Mouse (Mus musculus): ENCODE measurements around the gene Gpr137. TPM values are rescaled to one million over a fixed set of nuclear protein-coding genes. Genes with fewer than 3 reads are reported as not detected.
A peak's percentile ranks its signal among the peaks of the same experiment; 100 is the strongest.

Gene Gpr137
- polyA plus RNA-seq, 1 experiment from 2014 or later = 29.7 TPM

- no peak for DNase-seq (ENCODE audit: low spot score)
- Histone ChIP-seq H3K4me1 (ENCODE audit: control insufficient read depth, insufficient read depth, low read length) (peaks cover 15% of the 10 kb centered on the region), H3K9ac (ENCODE audit: low read depth, low read length) (peak overlapping the region; percentile 87), H3K27ac (replicated peaks; ENCODE audit: low read depth, low read length) (peak overlapping the region; percentile 52), H3K27me3 (replicated peaks; ENCODE audit: control insufficient read depth, insufficient read depth, low read length) (peaks cover 8% of the 10 kb centered on the region), H3K9me3 (ENCODE audit: control insufficient read depth, low read length) (no peaks in the 10 kb centered on the region), H3K4me2 (ENCODE audit: low read depth, low read length) (peak overlapping the region; percentile 99), H3K36me3 (ENCODE audit: control insufficient read depth, insufficient read depth, low read length) (peaks cover 4% of the 10 kb centered on the region; the same call in 1 of the 2 replicates), H3K4me3 (ENCODE audit: low read depth, low read length) (peak overlapping the region; percentile 90)
- no peak for ATAC-seq (ENCODE audit: low read depth)
- 27% methylated on average over 22 of the region's 29 CpGs for WGBS
Observed at GRCm38 (mm10) chr19:6940396-6941351, 1.6 kb downstream of the Gpr137 start.

- H3K27ac ChIP-seq (replicated peaks; ENCODE audit: low read depth, low read length) = no peak overlapping the region
- peak overlapping the region; percentile 99; the same call in 1 of the 2 replicates for H3K4me2 ChIP-seq (ENCODE audit: low read depth, low read length)
- H3K27me3 ChIP-seq (replicated peaks; ENCODE audit: control insufficient read depth, insufficient read depth, low read length) = peaks cover 21% of the 10 kb centered on the region
- ATAC-seq (ENCODE audit: low read depth) = no peak
- no peak overlapping the region for H3K9ac ChIP-seq (ENCODE audit: low read depth, low read length)
- H3K9me3 ChIP-seq (ENCODE audit: control insufficient read depth, low read length) = no peaks in the 10 kb centered on the region
- H3K4me3 ChIP-seq (ENCODE audit: low read depth, low read length) = no peak overlapping the region
- WGBS = 88% methylated on average over 20 of the region's 20 CpGs
- no peaks in the 10 kb centered on the region for H3K36me3 ChIP-seq (ENCODE audit: control insufficient read depth, insufficient read depth, low read length)
- no peak for DNase-seq (ENCODE audit: low spot score)
- H3K4me1 ChIP-seq (ENCODE audit: control insufficient read depth, insufficient read depth, low read length) = peaks cover 15% of the 10 kb centered on the region
Observed at GRCm38 (mm10) chr19:6939106-6940002, 2.9 kb downstream of the Gpr137 start.

- Histone ChIP-seq H3K9ac (ENCODE audit: low read depth, low read length) (0 out of 2 replicates have a peak overlapping the region, but pooled peaks have one; percentile 10), H3K27me3 (replicated peaks; ENCODE audit: control insufficient read depth, insufficient read depth, low read length) (peaks cover 36% of the 10 kb centered on the region), H3K4me2 (ENCODE audit: low read depth, low read length) (no peak overlapping the region), H3K27ac (replicated peaks; ENCODE audit: low read depth, low read length) (no peak overlapping the region), H3K4me1 (ENCODE audit: control insufficient read depth, insufficient read depth, low read length) (peaks cover 20% of the 10 kb centered on the region), H3K9me3 (ENCODE audit: control insufficient read depth, low read length) (no peaks in the 10 kb centered on the region), H3K4me3 (ENCODE audit: low read depth, low read length) (no peak overlapping the region), H3K36me3 (ENCODE audit: control insufficient read depth, insufficient read depth, low read length) (no peaks in the 10 kb centered on the region)
- ATAC-seq (ENCODE audit: low read depth) = no peak
- DNase-seq (ENCODE audit: low spot score) = no peak
- 77% methylated on average over 16 of the region's 16 CpGs for WGBS
Observed at GRCm38 (mm10) chr19:6937541-6938465, 4.5 kb downstream of the Gpr137 start.

- H3K9ac ChIP-seq (ENCODE audit: low read depth, low read length) = no peak overlapping the region
- H3K4me1 ChIP-seq (ENCODE audit: control insufficient read depth, insufficient read depth, low read length) = peaks cover 18% of the 10 kb centered on the region; the same call in 1 of the 2 replicates
- no peaks in the 10 kb centered on the region for H3K9me3 ChIP-seq (ENCODE audit: control insufficient read depth, low read length)
- H3K36me3 ChIP-seq (ENCODE audit: control insufficient read depth, insufficient read depth, low read length) = no peaks in the 10 kb centered on the region
- DNase-seq (ENCODE audit: low spot score) = no peak
- WGBS = 18% methylated on average over 3 of the region's 3 CpGs
- peaks cover 51% of the 10 kb centered on the region for H3K27me3 ChIP-seq (replicated peaks; ENCODE audit: control insufficient read depth, insufficient read depth, low read length)
- ATAC-seq (ENCODE audit: low read depth) = no peak
- no peak overlapping the region for H3K4me3 ChIP-seq (ENCODE audit: low read depth, low read length)
- no peak overlapping the region for H3K4me2 ChIP-seq (ENCODE audit: low read depth, low read length)
- H3K27ac ChIP-seq (replicated peaks; ENCODE audit: low read depth, low read length) = no peak overlapping the region
Observed at GRCm38 (mm10) chr19:6936299-6936698, 6.0 kb downstream of the Gpr137 start.

- H3K4me3 ChIP-seq (ENCODE audit: low read depth, low read length) = peak within 1 kb of the TSS; percentile 37
- H3K27me3 ChIP-seq (replicated peaks; ENCODE audit: control insufficient read depth, insufficient read depth, low read length) = peaks cover 64% of the 10 kb centered on the region
- no peaks in the 10 kb centered on the region for H3K9me3 ChIP-seq (ENCODE audit: control insufficient read depth, low read length)
- no peak within 1 kb of the TSS for H3K27ac ChIP-seq (replicated peaks; ENCODE audit: low read depth, low read length)
- ATAC-seq (ENCODE audit: low read depth) (no peak), DNase-seq (ENCODE audit: low spot score) (no peak)
- WGBS = 11% methylated on average over 17 of the region's 23 CpGs
- peaks cover 6% of the 10 kb centered on the region; the same call in 1 of the 2 replicates for H3K4me1 ChIP-seq (ENCODE audit: control insufficient read depth, insufficient read depth, low read length)
- H3K36me3 ChIP-seq (ENCODE audit: control insufficient read depth, insufficient read depth, low read length) = no peaks in the 10 kb centered on the region
- H3K4me2 ChIP-seq (ENCODE audit: low read depth, low read length) = peak within 1 kb of the TSS; percentile 61
- H3K9ac ChIP-seq (ENCODE audit: low read depth, low read length) = peak within 1 kb of the TSS; percentile 52
Observed at GRCm38 (mm10) chr19:6934195-6934977, 7.9 kb downstream of the Gpr137 start, which contains the start of gene Kcnk4. Gene Kcnk4 (minus strand): TSS chr19:6934515.

GRCm38 (mm10) chr19:6933436-6934194, 8.7 kb downstream of the Gpr137 start:
- peak; percentile 39 for DNase-seq (ENCODE audit: low spot score)

GRCm38 (mm10) chr19:6933102-6933435, 9.2 kb downstream of the Gpr137 start:
- no peak for DNase-seq (ENCODE audit: low spot score)
- no peaks in the 10 kb centered on the region for H3K9me3 ChIP-seq (ENCODE audit: control insufficient read depth, low read length)
- no peak overlapping the region for H3K27ac ChIP-seq (replicated peaks; ENCODE audit: low read depth, low read length)
- peaks cover 76% of the 10 kb centered on the region for H3K27me3 ChIP-seq (replicated peaks; ENCODE audit: control insufficient read depth, insufficient read depth, low read length)
- no peak for ATAC-seq (ENCODE audit: low read depth)
- H3K9ac ChIP-seq (ENCODE audit: low read depth, low read length) = no peak overlapping the region
- 24% methylated on average over 4 of the region's 4 CpGs for WGBS
- H3K4me1 ChIP-seq (ENCODE audit: control insufficient read depth, insufficient read depth, low read length) = peaks cover 6% of the 10 kb centered on the region; the same call in 1 of the 2 replicates
- peak overlapping the region; percentile 61 for H3K4me2 ChIP-seq (ENCODE audit: low read depth, low read length)
- H3K4me3 ChIP-seq (ENCODE audit: low read depth, low read length) = peak overlapping the region; percentile 37
- no peaks in the 10 kb centered on the region for H3K36me3 ChIP-seq (ENCODE audit: control insufficient read depth, insufficient read depth, low read length)

More at GRCm38 (mm10) chr19:6933436-6934194, 8.7 kb downstream of the Gpr137 start:
- no peaks in the 10 kb centered on the region for H3K9me3 ChIP-seq (ENCODE audit: control insufficient read depth, low read length)
- H3K4me3 ChIP-seq (ENCODE audit: low read depth, low read length) = peak overlapping the region; percentile 37
- peaks cover 72% of the 10 kb centered on the region for H3K27me3 ChIP-seq (replicated peaks; ENCODE audit: control insufficient read depth, insufficient read depth, low read length)
- WGBS = 4% methylated on average over 39 of the region's 58 CpGs
- H3K9ac ChIP-seq (ENCODE audit: low read depth, low read length) = peak overlapping the region; percentile 52
- H3K27ac ChIP-seq (replicated peaks; ENCODE audit: low read depth, low read length) = no peak overlapping the region
- H3K36me3 ChIP-seq (ENCODE audit: control insufficient read depth, insufficient read depth, low read length) = no peaks in the 10 kb centered on the region
- peak; percentile 70 for ATAC-seq (ENCODE audit: low read depth)
- H3K4me1 ChIP-seq (ENCODE audit: control insufficient read depth, insufficient read depth, low read length) = peaks cover 6% of the 10 kb centered on the region; the same call in 1 of the 2 replicates
- peak overlapping the region; percentile 61 for H3K4me2 ChIP-seq (ENCODE audit: low read depth, low read length)

All from embryonic facial prominence, embryonic 14.5 days (tissue).